ENCODE assay signal across 35 mouse cellular contexts in genomic region chr3:106452616-106453015, GRCm38 (mm10). TPM values are rescaled to one million over a fixed set of nuclear protein-coding genes. Genes with fewer than 3 reads are reported as not detected.
DNase-seq lines count a peak whose midpoint lies in the region; ATAC-seq lines count a peak whose summit lies in the region.
"Had no signal": no experiment of that assay in that cellular context is flagged by ENCODE, and none has a peak within 500 bp of the region (broad histone marks: within the 10 kb centered on the region; RNA-seq: fewer than 3 reads in every experiment).

No protein-coding gene starts in this region.

- no peak overlapping the region for H3K27ac ChIP-seq in forebrain, embryonic 14.5 days (ENCODE audit: low read depth, low read length)
- H3K27ac ChIP-seq: embryonic facial prominence, embryonic 13.5 days; forebrain, embryonic 13.5 days; hindbrain, embryonic 10.5 days; hindbrain, postnatal 0 days; limb, embryonic 13.5 days; macrophage; neural tube, embryonic 13.5 days; stomach, embryonic 15.5 days had no signal

- peak; percentile 62 for DNase-seq in CD4-positive, CD25-positive, alpha-beta regulatory T cell, adult 2 months (ENCODE audit: low read depth, low spot score)
- DNase-seq in urinary bladder, postnatal 14 days (ENCODE audit: low spot score), result peak; percentile 8
- DNase-seq in urinary bladder, adult 2 months (ENCODE audit: low spot score), result no peak
- peak; percentile 35 for DNase-seq in thymus, postnatal 0 days (ENCODE audit: low spot score)
- DNase-seq in forebrain, embryonic 14.5 days (ENCODE audit: low spot score), result no peak
- no peak for DNase-seq in layer of hippocampus, postnatal 25 days (ENCODE audit: extremely low spot score in 1 of 2, low spot score in 1 of 2)
- DNase-seq in kidney, adult 9 months, result no peak
- DNase-seq: adrenal gland, adult 8-10 months; cerebellum, adult 11-12 months; cerebellum, postnatal 10 days; heart, postnatal 10 days; kidney, postnatal 36 days; midbrain, embryonic 14.5 days had no signal

- ATAC-seq in CD4-positive, CD25-positive, alpha-beta regulatory T cell, adult 4 months, result no peak
- no peak for ATAC-seq in forebrain, embryonic 14.5 days
- ATAC-seq: forebrain, embryonic 13.5 days; hindbrain, postnatal 0 days; intestine, embryonic 16.5 days; lung, postnatal 0 days; Patski had no signal

- H3K9ac ChIP-seq in forebrain, embryonic 14.5 days (ENCODE audit: low read length), result no peak overlapping the region
- H3K9ac ChIP-seq: embryonic facial prominence, embryonic 13.5 days; forebrain, embryonic 13.5 days; heart, embryonic 12.5 days; limb, embryonic 13.5 days; neural tube, embryonic 13.5 days; stomach, embryonic 15.5 days had no signal

- H3K27me3 ChIP-seq in forebrain, embryonic 14.5 days (replicated peaks; ENCODE audit: control insufficient read depth, insufficient read depth, low read length), result no peaks in the 10 kb centered on the region
- H3K27me3 ChIP-seq: embryonic facial prominence, embryonic 13.5 days; forebrain, embryonic 13.5 days; limb, embryonic 13.5 days; neural tube, embryonic 13.5 days; stomach, embryonic 15.5 days had no signal

- H3K4me2 ChIP-seq in forebrain, embryonic 14.5 days (ENCODE audit: low read length), result no peak overlapping the region
- H3K4me2 ChIP-seq: embryonic facial prominence, embryonic 13.5 days; forebrain, embryonic 13.5 days; heart, embryonic 12.5 days; limb, embryonic 13.5 days; neural tube, embryonic 13.5 days; stomach, embryonic 15.5 days had no signal

- no peaks in the 10 kb centered on the region for H3K9me3 ChIP-seq in forebrain, embryonic 14.5 days (replicated peaks; ENCODE audit: control insufficient read depth, low read length)
- H3K9me3 ChIP-seq: embryonic facial prominence, embryonic 13.5 days; forebrain, embryonic 13.5 days; G1E; heart, embryonic 12.5 days; hindbrain, embryonic 10.5 days; limb, embryonic 13.5 days; neural tube, embryonic 13.5 days; stomach, embryonic 15.5 days had no signal

- no peak overlapping the region for H3K4me3 ChIP-seq in forebrain, embryonic 14.5 days (ENCODE audit: low read depth, low read length)
- H3K4me3 ChIP-seq: embryonic facial prominence, embryonic 13.5 days; erythroblast, embryonic 14.5 days; forebrain, embryonic 13.5 days; heart, embryonic 12.5 days; hindbrain, embryonic 10.5 days; limb, embryonic 13.5 days; neural tube, embryonic 13.5 days; stomach, embryonic 15.5 days had no signal

- H3K36me3 ChIP-seq in forebrain, embryonic 14.5 days (ENCODE audit: control insufficient read depth, insufficient read depth, low read length), result no peaks in the 10 kb centered on the region
- H3K36me3 ChIP-seq: embryonic facial prominence, embryonic 13.5 days; G1E; heart, embryonic 12.5 days; hindbrain, embryonic 10.5 days; limb, embryonic 13.5 days; neural tube, embryonic 13.5 days; stomach, embryonic 15.5 days had no signal

- 83% methylated on average over 4 of the region's 4 CpGs for WGBS in forebrain, embryonic 14.5 days

- no peaks in the 10 kb centered on the region for H3K4me1 ChIP-seq in forebrain, embryonic 14.5 days (ENCODE audit: control insufficient read depth, insufficient read depth, low read length)
- H3K4me1 ChIP-seq: embryonic facial prominence, embryonic 13.5 days; forebrain, embryonic 13.5 days; heart, embryonic 12.5 days; hindbrain, embryonic 10.5 days; limb, embryonic 13.5 days; neural tube, embryonic 13.5 days; stomach, embryonic 15.5 days had no signal

RNA-seq across cellular contexts. Expression of gene Dennd2d, which starts 29.6 kb away (rescaled TPM):
- polyA plus RNA-seq in CD4-positive, CD25-positive, alpha-beta regulatory T cell, adult 4 months (2017; shearing (Covaris generic)), result 100 to 1,000 TPM; 189 to 222 TPM
- polyA plus RNA-seq in urinary bladder, adult 2 months (2012; rRNA removed), result 41.1 and 51.2 TPM in 2 replicates
- polyA plus RNA-seq in thymus, postnatal 0 days (2015; fragmentation: Nextera tagmentation; extraction: Ambion mirVana), result 60.8 and 65.8 TPM in 2 replicates
- polyA plus RNA-seq in forebrain, embryonic 14.5 days (2014; fragmentation: Nextera tagmentation; extraction: Ambion mirVana), result 0.42 and 0.56 TPM in 2 replicates
- total RNA-seq in layer of hippocampus, postnatal 25 days (2021), result 1 to 10 TPM in 1 of 2 experiments, under 1 TPM in 1; 0.30 to 1.1 TPM

RNA-seq across cellular contexts. Expression of gene Chil6, which starts 46.6 kb away (rescaled TPM):
- under 1 TPM; 0.49 to 0.51 TPM for polyA plus RNA-seq in CD4-positive, CD25-positive, alpha-beta regulatory T cell, adult 4 months (2017; shearing (Covaris generic))
- 0.41 and 0.44 TPM in 2 replicates for polyA plus RNA-seq in urinary bladder, adult 2 months (2012; rRNA removed)
- 0.08 and 0.12 TPM in 2 replicates for polyA plus RNA-seq in thymus, postnatal 0 days (2015; fragmentation: Nextera tagmentation; extraction: Ambion mirVana)
- polyA plus RNA-seq in forebrain, embryonic 14.5 days (2014; fragmentation: Nextera tagmentation; extraction: Ambion mirVana), result not detected in 2 replicates
- total RNA-seq in layer of hippocampus, postnatal 25 days (2021), result not detected
- total RNA-seq: adrenal gland, adult 8-10 months; CH12.LX; G1E; gastrocnemius, adult 8-10 months; heart, postnatal 10 days; hindbrain, postnatal 0 days; layer of hippocampus, adult 8-10 months; left cerebral cortex, postnatal 25 days had no signal
- polyA plus RNA-seq: embryonic facial prominence, embryonic 13.5 days; erythroblast, embryonic 14.5 days; forebrain, embryonic 13.5 days; G1E; gonadal fat pad, adult 2 months; heart, embryonic 12.5 days; hindbrain, embryonic 10.5 days; hindbrain, postnatal 0 days; kidney, embryonic 14.5 days; limb, embryonic 13.5 days; liver, embryonic 16.5 days; macrophage; midbrain, embryonic 14.5 days; neural tube, embryonic 13.5 days; Patski; stomach, embryonic 15.5 days had no signal

Comparison
In these comparisons a context has a peak if more than half of its experiments do, and no peak if none do; other contexts are left out.
1. DNase-seq: peak in CD4-positive, CD25-positive, alpha-beta regulatory T cell, adult 2 months (single experiment), urinary bladder, postnatal 14 days (single experiment) and thymus, postnatal 0 days (single experiment); none in urinary bladder, adult 2 months (single experiment), forebrain, embryonic 14.5 days (single experiment), layer of hippocampus, postnatal 25 days (0 of 2) and kidney, adult 9 months (single experiment).
2. RNA of gene Dennd2d, which starts 29.6 kb away (polyA plus RNA-seq): 189 to 222 TPM in CD4-positive, CD25-positive, alpha-beta regulatory T cell, adult 4 months, 60.8 to 65.8 TPM in thymus, postnatal 0 days and 41.1 to 51.2 TPM in urinary bladder, adult 2 months; 0.42 to 0.56 TPM in forebrain, embryonic 14.5 days; every median in the first group is over 10 times any median in the second.